Mouse (Mus musculus) erythroblast, embryonic 14.5 days (primary cell): Measurements from ENCODE around the gene Castor1.

ENCODE experiments used
- GATA1 ChIP-seq: IDR thresholded peaks from 2 replicates; pipeline ENCODE4 v1.6.1; 2012; ENCODE audit warnings: low read length, inconsistent platforms, mixed read lengths
- TAL1 ChIP-seq: IDR thresholded peaks from 3 replicates; pipeline ENCODE4 v1.6.1; 2012; ENCODE audit warnings: low read length, inconsistent platforms, mixed read lengths

- TF ChIP-seq GATA1 = no peak
- TF ChIP-seq TAL1 = no peak
These were observed 18.6 kb downstream of the Castor1 start for GRCm38 (mm10) chr11:4236546-4237067.
